Mouse (Mus musculus): Measurements from ENCODE around the gene Gal3st2c.
A peak's percentile ranks its signal among the peaks of the same experiment; 100 is the strongest.
"Not testable (repeated sequence)": the region's sequence is repeated elsewhere in the genome, so short reads cannot be mapped to it uniquely, and the experiment has no call there.

Gene Gal3st2c

GRCm38 (mm10) chr1:93990209-93990608 is at the start of gene Gal3st2c:
Gene Gal3st2c (plus strand): TSS chr1:93990509.
- not testable (repeated sequence) for DNase-seq

- DNase-seq = not testable (repeated sequence)
Measured at GRCm38 (mm10) chr1:93949087-93949486, 41.2 kb upstream of the Gal3st2c start.

- DNase-seq = not testable (repeated sequence)
Measured at GRCm38 (mm10) chr1:93966489-93966888, 23.8 kb upstream of the Gal3st2c start.

GRCm38 (mm10) chr1:93970380-93970779 is 19.9 kb upstream of the Gal3st2c start:
- DNase-seq = not testable (repeated sequence)

- DNase-seq = not testable (repeated sequence)
Measured at GRCm38 (mm10) chr1:93970797-93971196, 19.5 kb upstream of the Gal3st2c start.

- not testable (repeated sequence) for DNase-seq
Measured at GRCm38 (mm10) chr1:93975764-93976163, 14.5 kb upstream of the Gal3st2c start.

- DNase-seq = not testable (repeated sequence)
Measured at GRCm38 (mm10) chr1:93978287-93978686, 12.0 kb upstream of the Gal3st2c start.

GRCm38 (mm10) chr1:93980932-93981331 is 9.4 kb upstream of the Gal3st2c start:
- DNase-seq = not testable (repeated sequence)

GRCm38 (mm10) chr1:93986167-93986566 is 4.1 kb upstream of the Gal3st2c start:
- DNase-seq = no peak

- no peak for DNase-seq
Measured at GRCm38 (mm10) chr1:93988786-93989185, 1.5 kb upstream of the Gal3st2c start.

- DNase-seq = not testable (repeated sequence)
Measured at GRCm38 (mm10) chr1:93991068-93991467, 759 bp downstream of the Gal3st2c start.

- DNase-seq = not testable (repeated sequence)
Measured at GRCm38 (mm10) chr1:93991491-93991890, 1.2 kb downstream of the Gal3st2c start.

- no peak for DNase-seq
Measured at GRCm38 (mm10) chr1:94001023-94001422, 10.7 kb downstream of the Gal3st2c start.

- DNase-seq = not testable (repeated sequence)
Measured at GRCm38 (mm10) chr1:94005954-94006506, 15.7 kb downstream of the Gal3st2c start.

GRCm38 (mm10) chr1:94008826-94009225 is 18.5 kb downstream of the Gal3st2c start:
- not testable (repeated sequence) for DNase-seq

- DNase-seq = no peak
Measured at GRCm38 (mm10) chr1:94011643-94012042, 21.3 kb downstream of the Gal3st2c start.

- DNase-seq = no peak
Measured at GRCm38 (mm10) chr1:94020151-94020550, 29.8 kb downstream of the Gal3st2c start, which contains the start of gene Neu4. Gene Neu4 (plus strand): TSS chr1:94020451.

- DNase-seq = no peak
Measured at GRCm38 (mm10) chr1:94027506-94028108, 37.3 kb downstream of the Gal3st2c start.

- no peak for DNase-seq
Measured at GRCm38 (mm10) chr1:94028741-94029140, 38.4 kb downstream of the Gal3st2c start.

- DNase-seq = no peak
Measured at GRCm38 (mm10) chr1:94033075-94033602, 42.8 kb downstream of the Gal3st2c start.

- peak; percentile 62 to 79 for DNase-seq
Measured at GRCm38 (mm10) chr1:94034984-94035743, 44.9 kb downstream of the Gal3st2c start.

GRCm38 (mm10) chr1:94040391-94040790 is 50.1 kb downstream of the Gal3st2c start:
- DNase-seq = no peak

GRCm38 (mm10) chr1:94045559-94045958 is 55.2 kb downstream of the Gal3st2c start:
- DNase-seq = no peak

Measured in kidney, postnatal 36 days (tissue).